Mouse (Mus musculus): ENCODE measurements around the gene Ctc1. TPM values are rescaled to one million over a fixed set of nuclear protein-coding genes. Genes with fewer than 3 reads are reported as not detected.
A peak's percentile ranks its signal among the peaks of the same experiment; 100 is the strongest.

Gene Ctc1
- total and polyA plus RNA-seq, 2 experiments from 2014 or later: 18.6 to 40.0 TPM

DNA sequence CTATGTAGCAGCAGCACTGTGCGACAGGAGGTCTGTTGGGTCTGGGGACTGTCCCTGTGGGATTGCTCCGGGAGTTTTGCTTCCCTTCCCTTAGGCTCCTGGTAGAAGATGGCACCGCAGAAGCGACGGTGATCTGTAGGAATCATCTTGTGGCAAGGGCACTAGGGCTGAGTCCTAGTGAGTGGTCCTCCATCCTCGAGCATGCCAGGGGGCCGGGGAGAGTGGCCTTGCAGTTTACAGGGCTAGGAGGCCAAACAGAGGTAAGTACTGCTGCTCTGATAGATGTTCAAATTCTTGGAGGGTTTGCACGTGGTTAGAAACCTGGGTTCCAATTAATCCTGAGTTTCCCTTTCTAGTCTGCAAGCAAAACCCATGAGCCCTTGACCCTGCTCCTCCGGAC, 19.7 kb downstream of the Ctc1 start:
- Histone ChIP-seq H3K4me1 (ENCODE audit: control insufficient read depth, insufficient read depth) (0 out of 2 replicates have a peak, but pooled peaks cover 4% of the 10 kb centered on the region), H3K27ac (ENCODE audit: low read depth) (peak overlapping the region; percentile 67; the same call in 1 of the 2 replicates), H3K9me3 (replicated peaks; ENCODE audit: control insufficient read depth, low read length) (no peaks in the 10 kb centered on the region), H3K4me2 (ENCODE audit: low read depth, low read length) (peak overlapping the region; percentile 68; the same call in 1 of the 2 replicates), H3K9ac (replicated peaks; ENCODE audit: low read depth, low read length) (no peak overlapping the region), H3K4me3 (ENCODE audit: low read depth, low read length) (no peak overlapping the region), H3K27me3 (ENCODE audit: control insufficient read depth, insufficient read depth, low read length) (no peaks in the 10 kb centered on the region), H3K36me3 (replicated peaks; ENCODE audit: control insufficient read depth, insufficient read depth, low read length) (peaks cover 44% of the 10 kb centered on the region)
- 81% methylated on average over 9 of the region's 9 CpGs for WGBS
- ATAC-seq (ENCODE audit: insufficient read depth, low read depth): no peak
- no peak for DNase-seq (ENCODE audit: low spot score)
- TF ChIP-seq EP300 (IDR thresholded peaks at IDR 0.05; ENCODE audit: low read depth): no peak
- no peak for TF ChIP-seq CTCF (IDR thresholded peaks at IDR 0.05; ENCODE audit: low read depth)

DNA sequence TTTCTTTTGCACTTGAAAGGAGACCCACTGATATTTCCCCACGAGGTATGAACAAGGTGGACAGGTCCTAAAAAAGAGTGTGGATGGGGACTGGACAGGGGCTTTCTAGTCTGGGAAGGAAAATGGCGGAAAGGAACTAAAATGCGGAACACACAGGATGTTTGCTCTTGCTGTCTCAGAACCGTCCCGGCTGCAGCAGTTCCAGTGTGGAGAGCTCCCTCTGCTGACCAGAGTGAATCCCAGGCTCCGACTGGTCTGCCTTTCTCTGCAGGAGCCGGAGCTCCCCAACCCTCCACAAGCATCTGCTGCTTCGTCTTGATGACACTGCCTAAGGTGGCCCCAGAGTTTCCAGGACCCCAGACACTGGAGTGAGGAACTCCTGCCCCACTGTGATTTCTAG, 20.1 kb downstream of the Ctc1 start:
- Histone ChIP-seq H3K27me3 (ENCODE audit: control insufficient read depth, insufficient read depth, low read length) (no peaks in the 10 kb centered on the region), H3K9me3 (replicated peaks; ENCODE audit: control insufficient read depth, low read length) (no peaks in the 10 kb centered on the region), H3K27ac (ENCODE audit: low read depth) (peak overlapping the region; percentile 67), H3K4me1 (ENCODE audit: control insufficient read depth, insufficient read depth) (0 out of 2 replicates have a peak, but pooled peaks cover 4% of the 10 kb centered on the region), H3K4me3 (ENCODE audit: low read depth, low read length) (peak overlapping the region; percentile 76; the same call in 1 of the 2 replicates), H3K36me3 (replicated peaks; ENCODE audit: control insufficient read depth, insufficient read depth, low read length) (peaks cover 40% of the 10 kb centered on the region), H3K9ac (replicated peaks; ENCODE audit: low read depth, low read length) (no peak overlapping the region), H3K4me2 (ENCODE audit: low read depth, low read length) (peak overlapping the region; percentile 68; the same call in 1 of the 2 replicates)
- 5% methylated on average over 8 of the region's 8 CpGs for WGBS
- peak; percentile 39 for ATAC-seq (ENCODE audit: insufficient read depth, low read depth)
- peak; percentile 85 for DNase-seq (ENCODE audit: low spot score)
- TF ChIP-seq CTCF (IDR thresholded peaks at IDR 0.05; ENCODE audit: low read depth) (peak; percentile 76), EP300 (IDR thresholded peaks at IDR 0.05; ENCODE audit: low read depth) (no peak)

GRCm38 (mm10) chr11:69036486-69037230, 20.9 kb downstream of the Ctc1 start:
- TF ChIP-seq EP300 (IDR thresholded peaks at IDR 0.05; ENCODE audit: low read depth): 0 out of 2 replicates have a peak, but pooled peaks have one; percentile 24
- TF ChIP-seq CTCF (IDR thresholded peaks at IDR 0.05; ENCODE audit: low read depth): no peak
- Histone ChIP-seq H3K27ac (ENCODE audit: low read depth) (peak overlapping the region; percentile 73), H3K36me3 (replicated peaks; ENCODE audit: control insufficient read depth, insufficient read depth, low read length) (peaks cover 32% of the 10 kb centered on the region), H3K4me3 (ENCODE audit: low read depth, low read length) (peak overlapping the region; percentile 76), H3K9ac (replicated peaks; ENCODE audit: low read depth, low read length) (peak overlapping the region; percentile 63), H3K4me2 (ENCODE audit: low read depth, low read length) (peak overlapping the region; percentile 68), H3K9me3 (replicated peaks; ENCODE audit: control insufficient read depth, low read length) (no peaks in the 10 kb centered on the region), H3K27me3 (ENCODE audit: control insufficient read depth, insufficient read depth, low read length) (no peaks in the 10 kb centered on the region), H3K4me1 (ENCODE audit: control insufficient read depth, insufficient read depth) (0 out of 2 replicates have a peak, but pooled peaks cover 4% of the 10 kb centered on the region)
- ATAC-seq (ENCODE audit: insufficient read depth, low read depth): no peak
- DNase-seq (ENCODE audit: low spot score): peak; percentile 43
- 10% methylated on average over 20 of the region's 20 CpGs for WGBS

DNA sequence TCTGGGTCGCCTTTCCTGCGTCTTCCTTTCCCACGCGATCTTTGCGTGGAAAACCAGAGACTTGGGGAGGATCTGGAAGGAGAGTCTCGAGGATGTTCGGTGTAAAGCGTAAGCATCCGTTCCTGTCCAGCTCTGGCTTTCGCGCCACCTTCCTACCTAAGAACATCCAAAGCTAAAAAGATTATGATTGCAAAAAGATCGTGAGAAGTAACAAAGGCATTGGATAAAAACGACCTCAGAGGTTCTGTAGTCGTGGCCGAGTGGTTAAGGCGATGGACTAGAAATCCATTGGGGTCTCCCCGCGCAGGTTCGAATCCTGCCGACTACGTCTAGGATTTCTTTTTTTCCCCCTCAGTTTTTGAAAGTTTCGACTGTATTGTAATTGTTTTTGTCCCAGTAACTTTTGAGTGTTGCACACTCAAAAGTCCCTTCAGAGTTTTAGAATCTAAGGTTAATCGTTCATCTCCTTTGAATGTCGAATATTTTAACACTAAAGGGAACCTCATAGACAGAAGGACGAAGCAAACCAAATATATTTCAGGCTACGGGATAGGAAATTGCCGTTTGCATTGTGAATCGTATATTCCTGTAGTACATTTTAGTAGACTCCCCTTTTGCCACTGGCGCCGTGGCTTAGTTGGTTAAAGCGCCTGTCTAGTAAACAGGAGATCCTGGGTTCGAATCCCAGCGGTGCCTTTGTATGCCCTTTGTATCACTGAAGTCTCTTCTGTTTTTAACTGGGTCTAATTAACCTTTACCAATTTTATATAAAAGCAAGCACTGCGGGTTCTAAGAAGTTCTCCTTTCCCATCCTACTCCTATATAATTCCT, 21.7 kb downstream of the Ctc1 start:
- WGBS: under 1% methylated on average over 34 of the region's 34 CpGs
- Histone ChIP-seq H3K9me3 (replicated peaks; ENCODE audit: control insufficient read depth, low read length) (no peaks in the 10 kb centered on the region), H3K4me1 (ENCODE audit: control insufficient read depth, insufficient read depth) (0 out of 2 replicates have a peak, but pooled peaks cover 4% of the 10 kb centered on the region), H3K9ac (replicated peaks; ENCODE audit: low read depth, low read length) (peak overlapping the region; percentile 63), H3K4me2 (ENCODE audit: low read depth, low read length) (peak overlapping the region; percentile 68), H3K27me3 (ENCODE audit: control insufficient read depth, insufficient read depth, low read length) (no peaks in the 10 kb centered on the region), H3K4me3 (ENCODE audit: low read depth, low read length) (peak overlapping the region; percentile 76), H3K27ac (ENCODE audit: low read depth) (peak overlapping the region; percentile 73), H3K36me3 (replicated peaks; ENCODE audit: control insufficient read depth, insufficient read depth, low read length) (peaks cover 27% of the 10 kb centered on the region)
- TF ChIP-seq EP300 (IDR thresholded peaks at IDR 0.05; ENCODE audit: low read depth) (peak; percentile 26; the same call in 1 of the 2 replicates), CTCF (IDR thresholded peaks at IDR 0.05; ENCODE audit: low read depth) (no peak)
- DNase-seq (ENCODE audit: low spot score): peak; percentile 68
- peak; percentile 29; the same call in 1 of the 2 replicates for ATAC-seq (ENCODE audit: insufficient read depth, low read depth)

DNA sequence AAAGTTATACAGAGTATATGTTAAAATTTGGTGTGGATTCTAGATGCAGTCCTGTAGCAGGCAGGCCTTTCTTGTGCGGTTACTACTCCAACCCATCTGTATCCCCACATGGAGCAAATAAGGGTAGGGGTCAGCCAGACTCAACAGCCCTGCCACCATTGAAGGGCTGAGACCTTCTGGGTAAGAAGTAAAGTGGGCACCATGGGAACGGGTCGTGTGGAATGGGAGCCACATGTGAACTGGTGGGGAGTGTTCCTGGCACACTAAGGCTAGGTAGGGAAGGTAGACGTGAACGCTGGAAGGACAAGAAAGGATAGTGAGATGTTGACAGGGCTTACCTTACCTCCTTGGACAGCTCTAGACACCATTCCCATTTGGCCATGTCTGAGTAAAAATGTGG, 22.5 kb downstream of the Ctc1 start:
- 71% methylated on average over 5 of the region's 5 CpGs for WGBS
- DNase-seq (ENCODE audit: low spot score) (no peak), ATAC-seq (ENCODE audit: insufficient read depth, low read depth) (no peak)
- no peak overlapping the region for H3K9ac ChIP-seq (replicated peaks; ENCODE audit: low read depth, low read length)
- no peaks in the 10 kb centered on the region for H3K9me3 ChIP-seq (replicated peaks; ENCODE audit: control insufficient read depth, low read length)
- TF ChIP-seq EP300 (IDR thresholded peaks at IDR 0.05; ENCODE audit: low read depth): no peak
- TF ChIP-seq CTCF (IDR thresholded peaks at IDR 0.05; ENCODE audit: low read depth): no peak
- 0 out of 2 replicates have a peak, but pooled peaks cover 4% of the 10 kb centered on the region for H3K4me1 ChIP-seq (ENCODE audit: control insufficient read depth, insufficient read depth)
- no peaks in the 10 kb centered on the region for H3K27me3 ChIP-seq (ENCODE audit: control insufficient read depth, insufficient read depth, low read length)
- no peak overlapping the region for H3K4me3 ChIP-seq (ENCODE audit: low read depth, low read length)
- H3K27ac ChIP-seq (ENCODE audit: low read depth): no peak overlapping the region
- H3K4me2 ChIP-seq (ENCODE audit: low read depth, low read length): no peak overlapping the region
- H3K36me3 ChIP-seq (replicated peaks; ENCODE audit: control insufficient read depth, insufficient read depth, low read length): peaks cover 20% of the 10 kb centered on the region

Data from heart, postnatal 0 days (tissue).